Mouse (Mus musculus) cerebellum, adult 11 months (tissue): ENCODE measurements at regions not wholly inside any gene's neighbourhood (a gene's known extent, or its start where the extent isn't known, plus 50 kb on each side); places are given as distances from the start of the nearest gene placed in this dataset.
A peak's percentile ranks its signal among the peaks of the same experiment; 100 is the strongest.

ENCODE experiments used
- DNase-seq: peaks from one replicate; pipeline ENCODE4 v3.0.0; 2022

GRCm38 (mm10) chr15:57644331-57644953, 167.0 kb upstream of the Slc22a22 start:
- DNase-seq, result no peak

GRCm38 (mm10) chr15:57639115-57639514, 161.7 kb upstream of the Slc22a22 start:
- peak; percentile 56 for DNase-seq

DNA sequence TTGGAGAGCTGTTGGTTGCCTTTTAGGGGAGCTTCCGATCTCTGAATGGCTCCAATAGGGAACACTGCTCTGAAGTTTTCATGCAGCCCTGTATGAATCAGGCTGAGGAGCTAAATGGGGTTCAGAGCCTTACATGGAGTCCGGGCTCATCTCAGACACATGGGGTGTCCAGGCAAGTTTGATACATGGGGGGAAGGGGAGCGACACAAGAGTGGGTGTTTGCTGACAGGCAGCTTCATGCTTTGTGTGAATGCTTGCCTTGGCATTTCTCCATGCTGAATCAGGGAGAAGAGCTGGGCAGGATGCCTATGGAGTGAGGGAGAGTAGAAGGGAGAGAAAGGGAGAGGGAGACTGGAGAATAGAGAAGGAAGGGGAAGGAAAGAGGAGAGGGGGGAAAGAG, 155.6 kb upstream of the Slc22a22 start:
- no peak for DNase-seq

DNA sequence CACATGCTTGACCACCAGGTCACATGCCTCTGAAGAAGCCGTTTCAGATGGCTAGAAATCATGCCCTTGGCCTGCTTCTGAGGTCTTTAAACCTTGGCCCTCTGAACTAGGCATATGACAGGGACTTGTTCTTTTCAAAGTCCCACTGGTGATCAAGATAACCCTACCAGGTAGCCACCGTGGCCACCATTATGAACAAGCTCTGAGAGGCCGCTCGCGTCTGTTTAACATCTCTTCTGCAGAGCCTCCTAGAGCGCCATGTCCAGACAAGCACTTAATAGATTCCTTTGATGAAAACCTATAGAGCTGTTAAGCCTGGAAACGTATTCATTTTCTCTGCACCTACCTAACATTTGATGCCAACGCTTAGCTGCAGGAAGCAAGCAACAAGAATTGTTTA, 155.1 kb upstream of the Slc22a22 start:
- no peak for DNase-seq

DNA sequence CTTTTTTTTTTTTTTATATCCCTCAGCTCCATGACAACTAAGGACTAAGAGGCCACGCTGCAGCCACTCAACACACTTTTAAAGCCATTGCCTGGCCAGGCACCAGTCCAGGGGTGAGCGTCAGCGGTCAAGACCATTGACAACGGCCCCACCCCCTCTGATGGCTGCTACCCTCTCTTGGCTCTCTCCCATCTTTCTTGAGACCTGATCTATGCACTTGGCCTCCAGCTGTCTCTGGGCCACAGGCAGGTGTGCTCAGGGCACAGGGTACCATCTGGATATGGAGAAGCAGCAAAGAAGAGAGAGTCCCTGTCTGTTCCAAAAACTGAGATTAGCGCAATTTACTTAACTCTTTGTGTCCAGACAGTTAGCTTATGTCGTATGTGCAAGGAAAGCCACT, 141.0 kb upstream of the Slc22a22 start:
- no peak for DNase-seq

DNA sequence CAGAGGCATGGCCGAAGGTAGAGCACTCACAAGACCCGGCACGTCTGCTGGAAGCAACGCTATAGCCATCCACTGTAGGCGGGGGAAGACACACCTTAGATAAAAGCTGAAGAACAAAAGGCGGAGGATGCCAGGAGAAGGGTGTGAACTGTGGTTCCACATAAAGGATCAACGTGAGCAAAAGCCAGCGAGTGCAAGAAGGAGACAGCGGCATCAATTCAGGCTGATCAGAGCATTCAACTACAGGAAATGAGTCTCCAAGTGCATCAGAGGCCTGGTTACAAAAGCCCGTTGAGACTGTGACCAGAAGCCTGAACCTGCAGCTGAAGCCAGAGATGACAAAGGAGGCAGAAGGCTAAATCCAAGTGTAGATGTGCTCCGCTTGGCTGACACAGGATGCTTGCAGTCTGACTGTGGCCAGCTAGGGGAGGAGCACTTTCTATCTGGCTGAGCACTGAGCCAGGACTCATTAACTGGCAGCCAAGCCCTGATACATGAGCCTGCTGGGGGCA, 139.5 kb upstream of the Slc22a22 start:
- DNase-seq, result peak; percentile 32

GRCm38 (mm10) chr15:57610006-57610405, 132.6 kb upstream of the Slc22a22 start:
- no peak for DNase-seq

DNA sequence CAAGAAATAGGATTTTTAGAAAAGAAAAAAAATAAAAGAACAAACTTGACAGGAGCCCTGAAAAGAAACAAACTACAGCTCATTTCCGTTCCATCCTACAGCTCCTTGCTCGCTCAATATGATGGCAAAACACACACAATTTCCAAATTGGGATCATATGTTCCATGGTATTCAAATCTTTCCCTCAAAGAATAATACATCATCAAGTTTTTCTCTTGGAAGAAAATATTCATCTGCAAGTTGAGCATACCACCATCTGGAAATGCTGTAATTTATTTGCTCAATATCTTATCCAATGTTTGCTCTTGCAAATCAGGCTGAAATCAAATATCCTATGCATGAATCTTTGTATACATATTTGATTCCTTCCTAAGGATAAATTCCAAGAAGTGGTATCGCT, 131.1 kb upstream of the Slc22a22 start:
- no peak for DNase-seq

- peak; percentile 55 for DNase-seq
Observed at GRCm38 (mm10) chr15:57600562-57600961, 123.1 kb upstream of the Slc22a22 start.

GRCm38 (mm10) chr15:57593326-57594004, 116.0 kb upstream of the Slc22a22 start:
- no peak for DNase-seq

DNA sequence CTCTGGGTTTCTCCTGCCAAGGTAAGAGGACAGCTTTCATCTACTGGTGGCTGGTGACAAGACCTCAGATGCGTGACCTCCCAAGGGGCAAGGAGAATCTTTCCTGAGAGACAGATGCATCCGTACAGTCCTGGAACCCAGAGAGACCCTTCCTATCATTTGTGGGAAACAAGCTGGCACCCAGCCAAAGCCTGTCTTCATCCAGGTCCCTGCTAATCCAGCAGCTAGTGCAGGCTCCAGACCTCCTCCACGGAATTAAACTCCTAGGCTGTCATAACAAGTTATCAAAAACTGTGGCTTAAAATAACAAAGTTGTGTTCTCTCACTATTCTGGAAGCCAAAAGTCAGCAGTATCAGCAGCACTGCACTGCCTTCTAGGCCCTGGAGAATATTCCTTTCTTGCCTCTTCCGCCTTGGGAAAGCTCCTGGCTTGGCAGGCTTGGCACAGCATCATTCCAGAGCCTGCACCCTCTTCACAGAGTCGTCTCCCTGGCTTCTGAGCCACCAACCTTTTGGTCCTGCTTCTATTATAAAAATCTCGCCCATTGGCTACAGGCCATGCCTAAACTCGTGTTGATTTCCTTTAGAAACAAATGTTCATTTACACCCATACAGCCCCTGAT, 113.3 kb upstream of the Slc22a22 start:
- peak; percentile 60 for DNase-seq

DNA sequence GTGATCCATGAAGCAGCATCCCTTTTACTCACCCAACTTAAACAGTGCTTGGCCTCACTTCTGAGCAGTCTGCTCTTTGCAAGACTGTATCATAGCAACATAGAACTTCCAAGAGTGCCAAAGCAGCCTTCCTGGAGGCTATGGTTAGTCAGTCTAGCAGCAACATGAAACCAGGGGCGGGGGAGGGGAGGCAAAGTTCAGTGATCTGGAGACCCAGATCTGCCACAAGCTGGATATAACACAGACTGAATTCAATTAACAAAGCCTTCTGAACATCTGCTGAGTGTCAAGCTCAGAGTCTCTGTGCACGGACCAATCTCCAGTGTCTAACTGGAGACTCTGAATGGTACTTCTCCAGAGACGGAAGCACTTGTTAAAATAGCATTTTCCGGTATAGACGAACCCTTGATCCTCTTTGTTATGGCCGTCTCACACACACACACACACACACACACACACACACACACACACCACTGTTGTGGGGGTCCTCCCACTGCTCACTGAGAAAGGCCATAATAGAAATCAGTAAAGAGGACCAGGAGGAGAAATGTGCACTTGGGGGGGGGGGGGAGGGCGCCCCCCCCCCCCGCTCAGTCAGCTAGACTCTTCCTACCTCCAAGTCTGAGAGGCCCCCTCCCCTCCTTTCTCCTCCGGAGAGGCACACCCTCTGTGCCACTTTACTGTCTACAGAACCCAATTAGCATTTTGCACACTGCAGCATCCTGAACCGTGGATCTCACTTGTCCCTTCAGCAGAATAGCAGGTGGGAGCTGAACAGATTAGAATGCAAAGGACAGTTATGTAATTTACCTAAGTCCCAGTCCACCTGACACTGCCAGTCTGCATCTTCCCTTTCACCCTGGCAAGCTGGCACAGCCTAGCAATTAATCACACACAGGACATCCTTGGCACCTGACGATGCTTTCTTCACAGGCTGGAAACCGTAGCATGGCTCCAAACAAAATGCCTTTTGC, 112.3 kb upstream of the Slc22a22 start:
- peak; percentile 82 for DNase-seq

DNA sequence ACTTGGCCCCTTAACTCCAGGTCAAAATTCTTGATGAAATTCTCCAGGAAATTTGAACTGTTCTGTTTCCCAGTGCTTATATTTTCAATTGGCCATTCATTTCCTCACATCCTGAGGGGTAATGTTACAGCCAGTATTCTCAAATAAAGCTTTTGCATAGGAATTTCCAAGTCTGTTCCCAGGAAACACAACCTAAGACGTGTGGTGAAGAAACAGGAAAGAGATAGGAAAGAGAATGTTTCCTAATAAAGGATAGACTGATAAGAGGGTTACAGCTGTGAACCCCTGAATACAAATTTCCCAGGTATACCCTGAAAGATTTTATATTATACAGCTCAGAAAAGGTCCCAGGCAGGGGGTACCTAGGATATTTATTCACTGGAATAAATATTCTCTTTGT, 108.0 kb upstream of the Slc22a22 start:
- no peak for DNase-seq

GRCm38 (mm10) chr15:57584498-57584897, 107.1 kb upstream of the Slc22a22 start:
- DNase-seq, result no peak

DNA sequence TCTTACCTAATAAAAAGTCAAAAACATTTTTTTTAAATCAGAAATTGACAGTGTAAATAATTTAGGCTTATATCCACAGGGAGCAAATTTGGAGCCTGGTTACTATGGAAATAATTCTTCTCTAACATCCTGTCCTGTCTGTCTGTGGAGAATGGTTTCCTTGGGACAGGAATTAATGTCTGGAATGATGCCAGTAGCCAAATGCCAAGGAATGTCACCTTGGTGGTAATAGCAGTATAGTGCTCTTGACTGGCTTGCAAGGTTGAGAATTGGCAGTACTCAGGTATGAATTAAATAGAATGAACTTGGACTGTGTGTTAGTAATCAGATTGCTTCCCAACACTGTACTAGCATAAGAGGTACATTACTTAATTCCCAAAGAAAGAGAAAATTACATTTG, 103.8 kb upstream of the Slc22a22 start:
- no peak for DNase-seq

DNA sequence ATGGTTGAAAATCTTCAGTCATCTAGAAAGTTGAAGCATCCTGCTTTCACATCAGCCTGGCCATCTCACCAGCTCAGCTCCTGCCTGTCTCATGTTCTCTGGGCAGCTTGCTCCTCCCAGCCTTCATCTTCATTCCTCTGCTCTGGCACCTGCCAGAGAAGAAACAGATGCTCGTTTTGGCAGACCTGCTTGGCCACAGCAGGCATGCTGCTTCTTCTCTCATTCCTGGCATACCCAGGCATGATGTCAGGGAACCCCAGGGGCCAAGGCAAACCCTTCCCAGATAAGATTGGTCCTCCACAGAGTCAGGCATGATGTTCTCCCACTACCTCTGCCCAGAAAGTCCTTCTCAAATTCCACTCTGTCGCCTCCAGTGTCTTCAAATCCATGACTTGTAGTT, 101.4 kb upstream of the Slc22a22 start:
- peak; percentile 89 for DNase-seq

GRCm38 (mm10) chr15:57574080-57574618, 96.7 kb upstream of the Slc22a22 start:
- no peak for DNase-seq

DNA sequence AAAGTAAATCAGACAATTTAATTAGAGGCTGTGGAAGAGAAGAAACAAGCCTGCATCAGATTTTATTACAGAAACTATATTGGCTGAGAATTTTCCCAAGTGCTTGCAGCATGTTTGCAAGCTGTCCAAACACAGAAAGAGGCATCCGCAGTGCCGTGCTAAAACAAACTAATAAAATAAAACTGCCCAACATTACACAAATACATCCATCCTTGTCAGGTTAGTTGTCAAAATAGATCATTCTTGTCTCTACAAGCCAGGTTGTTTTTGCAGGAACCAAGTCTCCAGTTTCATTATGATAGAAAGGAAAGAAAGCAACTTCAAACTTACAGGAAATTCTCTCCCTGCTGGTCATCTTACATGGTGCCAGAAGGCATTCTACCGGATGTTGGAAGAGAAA, 95.0 kb upstream of the Slc22a22 start:
- no peak for DNase-seq

GRCm38 (mm10) chr15:57568006-57568630, 90.7 kb upstream of the Slc22a22 start:
- DNase-seq, result no peak

DNA sequence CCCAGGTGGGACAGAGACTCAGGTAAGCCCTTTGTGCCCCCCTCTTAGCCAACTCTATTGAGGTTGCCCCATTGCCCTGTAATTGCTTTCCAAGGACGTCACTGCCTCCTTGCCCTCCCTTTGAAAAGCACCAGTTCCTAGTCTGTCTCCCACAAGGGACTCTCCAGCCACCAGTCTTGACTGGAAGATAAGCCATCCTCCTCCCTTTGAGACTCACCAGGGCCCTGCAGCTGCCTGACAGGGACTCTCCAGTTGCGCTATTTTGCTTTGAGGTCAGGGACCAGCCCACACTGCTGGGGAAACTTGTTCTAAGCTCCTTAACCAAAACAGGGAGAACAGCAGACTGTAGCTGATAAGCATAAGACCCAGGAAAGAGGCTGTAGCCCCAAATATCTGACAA, 69.7 kb upstream of the Slc22a22 start:
- DNase-seq, result no peak

- no peak for DNase-seq
Observed at GRCm38 (mm10) chr15:57545141-57545540, 67.7 kb upstream of the Slc22a22 start.

GRCm38 (mm10) chr15:57543985-57544384, 66.6 kb upstream of the Slc22a22 start:
- no peak for DNase-seq
